Mouse (Mus musculus) induced T-regulatory cell, adult 2 months (primary cell): ENCODE results near the gene Preb.

Source experiments
- DNase-seq: peaks from one replicate; pipeline ENCODE4 v3.0.0-alpha.2; 2012; ENCODE audit warnings: low read depth

Preb gene

DNA sequence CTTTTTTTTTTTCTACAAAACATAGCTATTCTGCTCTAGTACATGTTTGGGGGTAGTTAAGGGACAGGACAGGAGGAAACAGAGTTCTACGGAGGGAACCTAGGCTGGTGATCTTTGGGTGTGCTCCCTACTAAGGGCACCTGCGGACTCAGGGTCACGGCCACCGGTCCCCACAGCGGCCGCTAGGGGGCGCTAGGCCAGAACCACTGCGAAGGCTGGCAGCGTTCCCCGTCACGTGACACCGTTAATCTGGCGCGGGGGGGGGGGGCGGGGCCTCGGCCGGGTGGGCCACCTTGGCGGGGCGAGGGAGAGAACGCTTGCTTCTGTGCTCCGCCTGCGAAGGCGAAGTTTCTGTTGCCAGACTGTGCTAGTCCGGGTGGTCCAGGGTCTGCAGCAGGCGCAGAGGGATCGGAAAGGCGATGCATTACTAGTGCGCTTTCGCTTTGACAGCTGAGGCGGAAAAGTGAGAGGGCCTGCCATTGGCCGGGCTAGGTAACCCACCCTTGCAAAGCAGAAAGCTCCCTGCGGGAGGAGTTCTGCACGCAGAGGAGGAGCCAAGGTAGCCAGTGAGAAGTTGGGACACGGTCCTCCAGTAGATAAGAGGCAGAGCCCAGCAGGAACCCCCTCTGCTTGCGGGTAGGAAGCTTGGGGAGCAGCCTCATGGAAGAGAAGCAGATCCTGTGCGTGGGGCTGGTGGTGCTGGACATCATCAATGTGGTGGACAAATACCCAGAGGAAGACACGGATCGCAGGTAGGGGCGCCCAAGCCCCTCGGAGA is 38.7 kb downstream of the Preb start, which contains the start of gene Khk:
Gene Khk, plus strand, starts transcription at position 176 of the 778 bp plus-strand sequence.
- DNase-seq, result peak; percentile 96

DNA sequence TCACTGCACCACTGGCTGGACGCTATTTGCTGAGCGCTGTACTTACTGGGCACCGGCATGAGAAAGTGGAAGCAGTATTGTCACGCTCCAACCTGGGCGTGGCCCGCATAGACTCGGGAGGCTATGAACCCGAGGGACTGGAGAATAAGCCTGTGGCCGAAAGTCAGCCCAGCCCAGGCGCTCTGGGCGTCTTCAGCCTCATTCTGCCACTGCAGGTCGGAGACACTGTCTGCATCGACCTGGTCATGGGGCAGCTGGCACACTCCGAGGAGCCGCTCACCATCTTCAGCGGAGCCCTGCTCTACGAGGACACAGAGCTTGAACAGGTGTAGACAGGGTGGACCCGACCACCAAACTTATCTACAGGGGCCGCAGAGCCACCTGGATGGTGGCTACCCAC is 39.5 kb downstream of the Preb start:
- DNase-seq, result no peak

- no peak for DNase-seq
Measured at GRCm38 (mm10) chr5:30919831-30920614, 40.1 kb downstream of the Preb start.

DNA sequence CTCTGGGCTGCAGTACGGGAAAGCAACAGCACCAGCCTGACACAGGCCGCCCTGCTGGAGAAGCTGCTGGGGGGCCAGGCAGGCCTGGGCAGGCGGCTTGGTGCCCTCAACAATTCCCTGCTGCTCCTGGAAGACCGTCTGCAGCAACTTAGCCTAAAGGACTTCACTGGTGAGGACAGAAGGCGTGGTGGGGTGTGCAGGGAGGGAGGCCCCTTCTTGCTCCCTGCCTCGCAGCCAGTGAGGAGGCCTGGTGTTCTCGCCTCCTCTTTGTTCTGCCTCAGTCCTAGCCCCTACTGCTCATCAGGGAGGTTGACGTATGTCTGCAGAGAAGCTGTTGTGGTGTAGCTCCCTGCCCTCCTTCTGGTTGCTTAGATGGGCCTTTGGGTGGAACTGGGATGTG is 41.5 kb downstream of the Preb start:
- no peak for DNase-seq

DNA sequence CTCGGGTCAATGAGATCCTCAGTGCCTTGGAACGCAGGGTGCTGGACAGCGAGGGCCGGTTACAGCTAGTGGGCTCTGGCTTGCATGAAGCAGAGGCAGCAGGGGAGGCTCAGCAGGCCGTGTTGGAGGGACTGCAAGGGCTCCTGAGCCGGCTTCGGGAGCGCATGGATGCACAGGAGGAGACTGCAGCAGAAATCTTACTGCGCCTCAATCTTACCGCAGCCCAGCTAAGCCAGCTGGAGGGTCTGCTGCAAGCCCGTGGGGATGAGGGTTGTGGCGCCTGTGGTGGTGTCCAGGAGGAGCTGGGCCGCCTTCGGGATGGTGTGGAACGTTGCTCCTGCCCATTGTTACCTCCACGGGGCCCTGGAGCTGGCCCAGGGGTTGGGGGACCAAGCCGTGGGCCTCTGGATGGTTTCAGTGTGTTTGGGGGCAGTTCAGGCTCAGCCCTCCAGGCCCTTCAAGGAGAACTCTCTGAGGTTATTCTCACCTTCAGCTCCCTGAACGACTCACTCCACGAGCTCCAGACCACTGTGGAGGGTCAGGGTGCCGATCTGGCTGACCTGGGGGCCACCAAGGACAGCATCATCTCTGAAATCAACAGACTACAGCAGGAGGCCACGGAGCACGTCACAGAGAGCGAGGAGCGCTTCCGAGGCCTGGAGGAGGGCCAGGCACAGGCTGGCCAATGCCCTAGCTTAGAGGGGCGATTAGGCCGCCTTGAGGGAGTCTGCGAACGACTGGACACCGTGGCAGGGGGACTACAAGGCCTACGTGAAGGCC is 42.1 kb downstream of the Preb start:
- DNase-seq, result no peak

- no peak for DNase-seq
Measured at GRCm38 (mm10) chr5:30917348-30917747, 42.8 kb downstream of the Preb start.

DNA sequence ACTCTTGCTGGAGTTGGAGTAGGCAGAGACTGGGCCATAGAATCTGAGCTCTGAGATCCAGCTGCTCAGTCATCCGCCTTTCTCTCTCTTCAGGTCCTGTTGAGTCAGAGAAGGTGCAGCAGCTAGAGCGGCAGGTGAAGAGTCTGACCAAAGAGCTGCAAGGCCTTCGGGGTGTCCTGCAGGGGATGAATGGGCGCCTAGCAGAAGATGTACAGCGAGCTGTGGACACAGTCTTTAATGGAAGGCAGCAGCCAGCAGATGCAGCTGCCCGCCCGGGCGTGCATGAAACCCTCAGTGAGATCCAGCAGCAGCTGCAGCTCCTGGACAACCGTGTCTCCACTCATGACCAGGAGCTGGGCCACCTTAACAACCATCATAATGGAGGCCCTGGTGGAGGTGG is 43.3 kb downstream of the Preb start:
- DNase-seq, result no peak

DNA sequence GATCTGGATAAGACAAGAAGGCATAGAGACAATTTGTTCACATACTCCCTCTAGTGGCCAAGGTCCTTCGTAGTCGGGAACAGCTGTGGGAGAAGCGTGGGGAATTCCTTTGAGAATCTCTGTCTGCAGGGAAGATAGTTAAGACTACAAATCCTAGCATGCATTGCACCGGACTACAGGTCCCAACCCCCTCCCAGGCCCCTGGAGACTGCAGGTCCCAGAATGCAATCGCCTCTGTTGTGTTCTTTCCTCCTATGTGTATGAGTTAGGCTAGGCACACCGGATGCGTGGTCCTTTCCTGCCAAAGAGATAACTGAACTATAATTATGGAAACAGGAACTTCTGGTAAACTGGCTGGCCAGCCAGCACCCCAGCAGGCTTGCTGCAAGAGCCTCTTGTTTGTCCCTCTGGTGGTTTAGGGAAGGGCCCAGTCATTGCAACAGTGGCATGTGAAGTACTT is 44.2 kb downstream of the Preb start:
- peak; percentile 82 for DNase-seq

- DNase-seq, result no peak
Measured at GRCm38 (mm10) chr5:30915456-30915855, 44.7 kb downstream of the Preb start.

- DNase-seq, result no peak
Measured at GRCm38 (mm10) chr5:30914849-30915248, 45.3 kb downstream of the Preb start.

- no peak for DNase-seq
Measured at GRCm38 (mm10) chr5:30914101-30914635, 46.0 kb downstream of the Preb start.

DNA sequence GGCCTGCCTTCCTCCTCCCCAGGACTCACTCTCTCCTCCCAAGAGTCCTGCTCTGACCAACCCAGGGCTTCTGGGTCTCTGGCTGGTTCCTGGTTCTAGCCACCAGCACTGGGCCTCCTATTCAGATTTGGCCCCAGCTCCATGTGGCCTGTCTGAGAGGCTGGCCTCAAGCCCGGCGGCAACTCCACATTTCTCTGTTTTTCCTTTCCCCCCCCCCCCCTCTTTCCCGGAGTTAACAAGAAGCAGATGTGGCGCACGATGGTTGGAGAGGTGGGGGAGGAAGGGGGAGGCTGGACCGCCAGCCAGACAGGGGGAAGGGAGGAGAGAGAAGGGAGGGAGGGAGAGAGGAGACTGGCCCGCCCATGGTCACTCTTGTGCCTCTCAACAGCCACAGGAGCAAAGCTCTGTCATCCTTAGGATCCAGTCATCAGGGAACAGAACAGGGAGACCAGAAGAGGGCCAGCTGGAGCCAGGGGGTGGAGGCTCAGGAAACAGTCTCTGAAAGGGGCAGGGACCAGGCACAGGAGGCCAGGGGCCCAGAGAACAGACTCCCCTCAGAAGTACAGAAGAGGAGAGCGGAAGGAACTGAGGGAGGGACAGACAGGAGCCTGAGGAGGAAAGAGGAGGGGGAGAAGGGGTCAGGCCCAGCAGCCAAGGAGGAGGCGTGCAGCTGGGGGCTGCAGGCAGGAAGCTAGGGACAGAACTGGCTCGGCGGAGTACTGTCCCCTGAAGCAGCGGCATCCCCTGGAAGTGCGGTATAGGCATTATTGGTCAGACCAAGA is 46.9 kb downstream of the Preb start, which contains the start of gene Emilin1:
Gene Emilin1, plus strand, starts transcription at position 343 of the 782 bp plus-strand sequence.
- DNase-seq, result no peak

- no peak for DNase-seq
Measured at GRCm38 (mm10) chr5:30912156-30912555, 48.0 kb downstream of the Preb start.

GRCm38 (mm10) chr5:30910481-30910880 is 49.7 kb downstream of the Preb start:
- DNase-seq, result no peak

DNA sequence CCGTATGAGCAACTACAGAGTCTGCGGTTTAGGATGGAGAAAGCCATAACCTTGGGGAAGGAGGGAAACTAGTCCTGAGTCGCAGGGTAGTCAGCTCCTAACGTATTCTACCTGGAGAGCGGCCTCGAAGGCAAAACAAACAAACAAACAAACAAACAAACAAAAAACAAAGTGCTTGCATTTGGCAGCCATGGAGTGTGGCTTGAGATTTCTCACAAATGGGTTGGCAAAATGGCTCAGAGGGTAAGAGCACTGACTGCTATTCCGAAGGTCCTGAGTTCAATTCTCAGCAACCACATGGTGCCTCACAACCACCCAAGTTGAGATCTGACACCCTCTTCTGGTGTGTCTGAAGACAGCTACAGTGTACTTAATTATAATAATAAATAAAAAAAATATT is 50.3 kb downstream of the Preb start:
- DNase-seq, result no peak

GRCm38 (mm10) chr5:30909300-30909659 is 50.9 kb downstream of the Preb start:
- no peak for DNase-seq

DNA sequence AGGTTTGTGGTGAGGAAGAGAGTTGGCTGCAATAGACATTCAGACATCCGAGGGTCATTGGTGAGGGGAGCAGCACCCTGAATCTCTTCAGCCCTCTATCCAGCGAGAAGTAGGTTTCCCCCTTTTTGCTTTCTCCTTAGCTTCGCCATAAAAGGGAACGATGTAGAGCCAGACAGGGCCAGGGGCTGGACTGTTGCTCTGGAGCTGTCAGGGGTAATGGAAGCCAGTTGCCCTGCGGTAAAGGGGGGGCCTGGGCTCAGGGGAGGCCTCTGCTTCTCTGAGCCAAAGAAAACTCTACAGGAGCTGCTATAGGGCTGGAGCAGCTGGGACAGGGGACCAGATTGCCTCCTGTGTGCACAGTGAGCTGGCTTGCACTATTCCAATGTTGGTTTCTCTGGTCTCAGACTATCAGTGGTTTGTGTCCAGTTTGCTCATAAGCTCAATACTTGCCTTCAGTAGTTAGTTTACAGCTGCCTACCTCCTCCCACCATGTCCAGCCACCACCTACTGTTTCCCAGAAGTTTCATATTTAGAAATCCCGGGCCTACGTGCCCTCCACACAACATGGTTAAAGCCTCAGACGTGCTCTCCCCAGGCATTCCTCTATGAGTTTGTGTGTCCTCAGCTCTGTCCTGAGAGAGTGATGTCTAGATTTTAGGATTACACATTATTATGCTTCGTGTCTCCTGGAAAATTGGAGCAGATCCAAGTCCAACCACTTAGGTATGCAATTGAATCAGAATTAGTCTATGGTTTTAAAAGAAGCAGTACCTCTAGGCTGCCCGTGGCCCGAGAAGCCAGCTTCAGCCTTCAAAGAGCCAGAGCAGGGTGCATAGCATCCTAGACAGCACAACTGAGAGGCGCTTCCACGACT is 51.5 kb downstream of the Preb start:
- no peak for DNase-seq

GRCm38 (mm10) chr5:30907413-30908059 is 52.6 kb downstream of the Preb start, which contains the start of gene Ost4:
Ost4 (minus strand) TSS chr5:30907788.
- DNase-seq, result peak; percentile 98

- DNase-seq, result no peak
Measured at GRCm38 (mm10) chr5:30901860-30902259, 58.3 kb downstream of the Preb start.
